Mouse (Mus musculus): ENCODE data around the gene Hist1h2bh. TPM values are rescaled to one million over a fixed set of nuclear protein-coding genes. Genes with fewer than 3 reads are reported as not detected.
"Not testable (repeated sequence)": the region's sequence is repeated elsewhere in the genome, so short reads cannot be mapped to it uniquely, and the experiment has no call there.

The Hist1h2bh gene
- polyA plus RNA-seq, 1 experiment, result 37.8 TPM

DNA sequence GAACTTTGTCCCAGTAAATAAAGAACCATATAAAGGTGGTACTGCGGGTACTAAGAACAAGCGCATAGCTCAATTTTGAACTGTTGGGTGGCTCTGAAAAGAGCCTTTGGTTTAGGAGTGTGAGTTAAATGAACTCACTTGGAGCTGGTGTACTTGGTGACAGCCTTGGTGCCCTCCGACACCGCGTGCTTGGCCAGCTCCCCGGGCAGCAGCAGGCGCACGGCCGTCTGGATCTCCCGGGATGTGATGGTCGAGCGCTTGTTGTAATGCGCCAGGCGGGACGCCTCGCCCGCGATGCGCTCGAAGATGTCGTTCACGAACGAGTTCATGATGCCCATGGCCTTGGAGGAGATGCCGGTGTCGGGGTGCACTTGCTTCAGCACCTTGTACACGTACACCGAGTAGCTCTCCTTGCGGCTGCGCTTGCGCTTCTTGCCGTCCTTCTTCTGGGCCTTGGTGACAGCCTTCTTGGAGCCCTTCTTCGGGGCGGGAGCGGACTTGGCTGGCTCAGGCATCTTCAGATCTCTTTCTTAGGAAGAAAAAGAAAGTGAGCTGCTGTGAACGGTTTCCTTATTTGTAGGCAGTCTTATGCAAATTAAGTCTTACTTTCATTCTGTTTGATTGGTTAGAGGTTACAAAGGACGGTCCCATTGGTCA, 42.4 kb upstream of the Hist1h2bh start:
- H3K4me1 ChIP-seq (replicated peaks; ENCODE audit: control insufficient read depth, insufficient read depth, low read length), result peaks cover 11% of the 10 kb centered on the region
- under 1% methylated on average over 34 of the region's 36 CpGs for WGBS
- DNase-seq, result peak; percentile 75
- peak overlapping the region; percentile 62 for H3K4me3 ChIP-seq (ENCODE audit: control insufficient read depth, insufficient read depth, low read length)
- peak overlapping the region; percentile 99 for H3K27ac ChIP-seq (ENCODE audit: control insufficient read depth, insufficient read depth, low read length)
- peak; percentile 86 for TF ChIP-seq POLR2A (IDR thresholded peaks at IDR 0.05; ENCODE audit: control insufficient read depth, extremely low read depth, insufficient read depth, low read length, poor library complexity)
- not testable (repeated sequence) for H3K27me3 ChIP-seq (ENCODE audit: control insufficient read depth, insufficient read depth, low read length); H3K36me3 ChIP-seq (ENCODE audit: control insufficient read depth, insufficient read depth, low read length)

DNA sequence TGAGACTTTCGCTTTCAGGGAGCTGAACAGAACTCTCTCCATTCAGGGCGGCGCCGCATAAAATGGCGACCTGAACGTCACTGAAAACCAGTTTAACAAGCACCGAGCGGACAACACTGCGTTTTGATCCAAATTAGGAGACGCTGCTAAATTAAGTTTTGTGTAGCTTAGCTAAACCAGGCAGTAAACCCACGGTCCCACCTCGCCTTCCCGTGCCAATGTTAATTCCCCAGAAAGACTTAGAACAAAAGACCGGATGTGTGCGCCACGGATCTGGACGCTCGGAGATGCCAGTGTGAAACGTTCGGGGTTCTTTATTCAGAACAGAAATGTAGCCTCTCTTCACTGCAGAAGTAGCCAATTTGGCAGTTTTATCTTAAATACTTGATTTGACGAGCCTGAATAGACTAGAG, 41.8 kb upstream of the Hist1h2bh start:
- peak; percentile 71 for DNase-seq
- no peak for TF ChIP-seq POLR2A (IDR thresholded peaks at IDR 0.05; ENCODE audit: control insufficient read depth, extremely low read depth, insufficient read depth, low read length, poor library complexity)
- no peak for TF ChIP-seq CTCF (IDR thresholded peaks at IDR 0.05; ENCODE audit: borderline replicate concordance, control insufficient read depth, extremely low read depth, insufficient read depth, low read length, poor library complexity)
- WGBS, result 0% methylated on average over 21 of the region's 21 CpGs
- H3K27ac ChIP-seq (ENCODE audit: control insufficient read depth, insufficient read depth, low read length), result peak overlapping the region; percentile 99
- no peaks in the 10 kb centered on the region for H3K27me3 ChIP-seq (ENCODE audit: control insufficient read depth, insufficient read depth, low read length)
- H3K4me1 ChIP-seq (replicated peaks; ENCODE audit: control insufficient read depth, insufficient read depth, low read length), result peaks cover 11% of the 10 kb centered on the region
- peak overlapping the region; percentile 62 for H3K4me3 ChIP-seq (ENCODE audit: control insufficient read depth, insufficient read depth, low read length)
- no peaks in the 10 kb centered on the region for H3K36me3 ChIP-seq (ENCODE audit: control insufficient read depth, insufficient read depth, low read length)

DNA sequence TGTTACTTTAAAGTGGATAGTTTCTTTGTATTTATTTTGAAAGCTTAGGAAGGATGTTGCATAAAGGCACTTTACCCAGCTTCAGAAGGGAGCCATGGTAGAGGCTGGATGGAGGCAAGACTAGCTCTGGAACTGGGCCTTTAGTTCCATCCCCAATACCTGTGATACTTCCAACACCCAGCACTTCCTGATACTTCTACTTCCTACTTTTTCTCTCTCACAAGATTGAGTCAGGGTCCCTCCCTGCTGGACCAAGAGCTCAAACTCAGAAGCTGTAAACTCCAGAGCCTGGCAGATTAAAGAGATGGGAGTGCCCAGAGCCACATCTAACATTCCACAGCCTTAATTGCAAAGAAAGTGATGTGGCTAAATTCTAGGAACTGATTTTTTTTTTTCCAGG, 41.1 kb upstream of the Hist1h2bh start:
- no peak for DNase-seq
- Histone ChIP-seq H3K4me1 (replicated peaks; ENCODE audit: control insufficient read depth, insufficient read depth, low read length) (peaks cover 11% of the 10 kb centered on the region), H3K27me3 (ENCODE audit: control insufficient read depth, insufficient read depth, low read length) (no peaks in the 10 kb centered on the region), H3K4me3 (ENCODE audit: control insufficient read depth, insufficient read depth, low read length) (no peak overlapping the region), H3K27ac (ENCODE audit: control insufficient read depth, insufficient read depth, low read length) (peak overlapping the region; percentile 99), H3K36me3 (ENCODE audit: control insufficient read depth, insufficient read depth, low read length) (no peaks in the 10 kb centered on the region)
- TF ChIP-seq POLR2A (IDR thresholded peaks at IDR 0.05; ENCODE audit: control insufficient read depth, extremely low read depth, insufficient read depth, low read length, poor library complexity), result no peak
- TF ChIP-seq CTCF (IDR thresholded peaks at IDR 0.05; ENCODE audit: borderline replicate concordance, control insufficient read depth, extremely low read depth, insufficient read depth, low read length, poor library complexity), result no peak

DNA sequence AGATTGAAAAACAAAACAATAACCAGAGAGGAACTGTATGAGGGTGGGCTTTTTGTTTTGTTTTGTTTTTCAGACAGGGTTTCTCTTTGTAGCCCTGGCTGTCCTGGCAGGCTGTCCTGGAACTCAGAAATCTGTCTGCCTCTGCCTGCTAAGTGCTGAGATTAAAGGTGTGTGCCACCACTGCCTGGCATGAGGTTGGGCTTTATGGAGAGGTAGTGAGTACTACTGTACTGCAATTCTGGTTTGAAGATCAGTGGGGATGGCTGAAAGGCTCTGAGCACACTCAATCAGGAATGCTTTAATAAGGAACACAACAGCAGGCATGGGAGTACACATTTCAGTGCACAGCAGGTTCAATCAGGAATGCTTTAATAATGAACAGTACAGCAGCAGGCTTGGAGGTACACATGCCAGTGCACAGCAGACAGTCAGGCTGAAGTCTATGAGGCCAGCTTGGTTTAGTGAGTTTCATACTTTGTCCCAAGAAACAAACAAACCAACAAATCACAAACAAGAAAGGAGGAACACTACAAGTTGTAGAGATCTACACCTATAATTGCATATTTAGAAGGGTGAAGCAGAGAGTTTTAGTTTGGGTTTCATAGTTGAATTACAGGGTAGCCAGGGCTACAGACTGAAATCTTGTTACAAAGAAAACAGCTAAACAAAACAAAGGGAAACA, 40.3 kb upstream of the Hist1h2bh start:
- H3K4me3 ChIP-seq (ENCODE audit: control insufficient read depth, insufficient read depth, low read length), result no peak overlapping the region
- H3K27me3 ChIP-seq (ENCODE audit: control insufficient read depth, insufficient read depth, low read length), result no peaks in the 10 kb centered on the region
- H3K27ac ChIP-seq (ENCODE audit: control insufficient read depth, insufficient read depth, low read length), result peak overlapping the region; percentile 75
- peaks cover 11% of the 10 kb centered on the region for H3K4me1 ChIP-seq (replicated peaks; ENCODE audit: control insufficient read depth, insufficient read depth, low read length)
- TF ChIP-seq CTCF (IDR thresholded peaks at IDR 0.05; ENCODE audit: borderline replicate concordance, control insufficient read depth, extremely low read depth, insufficient read depth, low read length, poor library complexity), result no peak
- DNase-seq, result no peak
- H3K36me3 ChIP-seq (ENCODE audit: control insufficient read depth, insufficient read depth, low read length), result no peaks in the 10 kb centered on the region

DNA sequence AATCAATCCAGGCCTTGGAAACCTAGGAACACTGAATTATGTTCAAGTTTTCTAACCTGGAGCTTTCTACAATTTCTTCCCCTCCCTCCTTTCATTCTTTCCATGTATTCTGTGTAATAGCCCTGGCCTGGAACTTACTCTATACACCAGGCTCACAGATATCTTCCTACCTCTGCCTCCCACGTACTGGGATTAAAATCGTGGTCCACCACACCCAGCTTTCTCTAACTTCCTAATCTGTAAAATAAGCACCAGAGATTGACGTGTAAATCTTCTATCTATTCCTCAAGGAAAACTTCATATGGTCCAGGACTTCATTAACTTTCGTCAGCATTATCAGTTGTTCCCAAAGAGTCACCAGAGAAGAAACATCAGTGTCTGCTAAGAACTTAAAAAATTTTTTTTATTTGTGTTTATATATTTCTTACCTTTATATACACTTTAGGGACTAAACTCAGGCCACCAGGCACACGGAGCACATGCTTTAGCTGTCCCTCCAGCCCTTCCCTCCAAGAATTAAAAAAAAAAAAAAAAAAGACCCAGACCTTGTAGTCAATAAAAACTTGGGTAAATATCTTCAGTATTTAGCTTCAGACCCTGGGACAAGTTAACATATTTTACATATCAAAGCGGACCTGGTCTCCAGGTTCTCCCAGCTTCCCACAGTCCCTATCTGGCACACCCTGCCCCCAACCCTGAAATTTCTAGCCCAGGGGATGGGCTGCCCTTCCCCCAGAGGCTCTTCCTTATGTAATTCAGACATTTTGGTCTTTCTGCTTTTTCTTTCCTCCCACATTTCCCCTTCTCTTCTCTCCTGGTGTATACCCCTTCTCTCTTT, 39.2 kb upstream of the Hist1h2bh start:
- Histone ChIP-seq H3K4me1 (replicated peaks; ENCODE audit: control insufficient read depth, insufficient read depth, low read length) (peaks cover 11% of the 10 kb centered on the region), H3K4me3 (ENCODE audit: control insufficient read depth, insufficient read depth, low read length) (no peak overlapping the region), H3K27ac (ENCODE audit: control insufficient read depth, insufficient read depth, low read length) (peak overlapping the region; percentile 69), H3K27me3 (ENCODE audit: control insufficient read depth, insufficient read depth, low read length) (no peaks in the 10 kb centered on the region), H3K36me3 (ENCODE audit: control insufficient read depth, insufficient read depth, low read length) (no peaks in the 10 kb centered on the region)
- DNase-seq, result no peak
- TF ChIP-seq POLR2A (IDR thresholded peaks at IDR 0.05; ENCODE audit: control insufficient read depth, extremely low read depth, insufficient read depth, low read length, poor library complexity), result no peak
- no peak for TF ChIP-seq CTCF (IDR thresholded peaks at IDR 0.05; ENCODE audit: borderline replicate concordance, control insufficient read depth, extremely low read depth, insufficient read depth, low read length, poor library complexity)
- 31% methylated on average over 6 of the region's 6 CpGs for WGBS

DNA sequence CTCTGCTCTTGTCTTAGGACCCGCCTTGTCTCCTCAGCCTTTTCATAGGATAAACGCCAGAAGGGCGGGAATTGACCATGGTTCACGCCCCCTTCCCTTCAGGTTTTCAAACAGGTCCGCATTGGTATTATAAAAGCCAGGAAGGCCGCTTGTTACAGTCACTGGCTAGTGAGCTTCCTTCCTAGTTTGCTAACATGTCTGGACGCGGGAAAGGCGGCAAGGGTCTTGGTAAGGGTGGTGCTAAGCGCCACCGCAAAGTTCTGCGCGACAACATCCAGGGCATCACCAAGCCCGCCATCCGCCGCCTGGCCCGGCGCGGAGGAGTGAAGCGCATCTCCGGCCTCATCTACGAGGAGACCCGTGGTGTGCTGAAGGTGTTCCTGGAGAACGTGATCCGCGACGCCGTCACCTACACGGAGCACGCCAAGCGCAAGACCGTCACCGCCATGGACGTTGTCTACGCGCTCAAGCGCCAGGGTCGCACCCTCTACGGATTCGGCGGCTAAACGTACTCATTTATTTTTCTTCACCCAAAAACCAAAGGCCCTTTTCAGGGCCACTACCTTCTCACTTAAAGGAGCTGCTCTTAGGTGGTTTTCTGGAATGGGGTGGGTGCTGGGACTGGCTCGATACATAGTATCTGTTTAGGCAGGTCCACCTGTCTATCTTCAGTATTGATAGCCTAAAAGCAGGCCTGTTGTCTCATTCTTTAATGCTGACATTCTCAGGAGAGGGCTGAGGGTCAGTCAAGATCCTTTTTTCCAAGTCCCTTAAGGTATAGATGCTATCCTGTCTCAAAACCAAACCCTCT, 38.4 kb upstream of the Hist1h2bh start, which contains the start of gene Hist1h4d:
TSS of gene Hist1h4d (plus strand) at position 191 of the 811 bp plus-strand sequence.
- Histone ChIP-seq H3K36me3 (ENCODE audit: control insufficient read depth, insufficient read depth, low read length) (no peaks in the 10 kb centered on the region), H3K27me3 (ENCODE audit: control insufficient read depth, insufficient read depth, low read length) (no peaks in the 10 kb centered on the region), H3K4me1 (replicated peaks; ENCODE audit: control insufficient read depth, insufficient read depth, low read length) (peaks cover 10% of the 10 kb centered on the region), H3K27ac (ENCODE audit: control insufficient read depth, insufficient read depth, low read length) (peak within 1 kb of the TSS; percentile 73), H3K4me3 (ENCODE audit: control insufficient read depth, insufficient read depth, low read length) (peak within 1 kb of the TSS; percentile 49)
- under 1% methylated on average over 43 of the region's 43 CpGs for WGBS
- TF ChIP-seq POLR2A (IDR thresholded peaks at IDR 0.05; ENCODE audit: control insufficient read depth, extremely low read depth, insufficient read depth, low read length, poor library complexity), result peak; percentile 98
- TF ChIP-seq CTCF (IDR thresholded peaks at IDR 0.05; ENCODE audit: borderline replicate concordance, control insufficient read depth, extremely low read depth, insufficient read depth, low read length, poor library complexity), result no peak
- peak; percentile 95 for DNase-seq

Measured in thymus, adult 2 months (tissue).